Mouse (Mus musculus) embryonic fibroblast, embryonic 13.5 days (primary cell): ENCODE data around the gene Myl6. TPM values are rescaled to one million over a fixed set of nuclear protein-coding genes. Genes with fewer than 3 reads are reported as not detected.

Experiments used
- H3K27ac ChIP-seq: 2 replicates; pipeline ENCODE4 v1.5.1; 2012; ENCODE audit warnings: low read length, control low read depth, inconsistent platforms; ENCODE audit not compliant: insufficient read depth
- H3K4me1 ChIP-seq: 2 replicates; pipeline ENCODE4 v1.6.1; 2011; ENCODE audit warnings: low read length; ENCODE audit not compliant: control insufficient read depth, insufficient read depth
- H3K4me3 ChIP-seq: 2 replicates; pipeline ENCODE4 v1.5.1; 2011; ENCODE audit warnings: mild to moderate bottlenecking, control low read depth, low read length; ENCODE audit not compliant: insufficient read depth
- CTCF ChIP-seq: IDR thresholded peaks from 2 replicates; pipeline ENCODE4 v1.5.1; 2011; ENCODE audit warnings: mild to moderate bottlenecking, control low read depth, low read length, moderate library complexity, borderline replicate concordance; ENCODE audit not compliant: insufficient read depth
- POLR2A ChIP-seq: IDR thresholded peaks from 2 replicates; pipeline ENCODE4 v1.6.1; 2011; ENCODE audit warnings: low read depth, mild to moderate bottlenecking, control low read depth, low read length, moderate library complexity
- polyA plus RNA-seq: library from polyadenylated mRNA; stranded (reverse); fragments of >200 nt; gene quantifications from 2 replicates; pipeline ENCODE4 v1.2.4, GENCODE M21; 2011; ENCODE audit warnings: low read depth; ENCODE audit not compliant: missing spikeins, insufficient read length

The Myl6 gene
- polyA plus RNA-seq, 1 experiment: 2,243 TPM

DNA sequence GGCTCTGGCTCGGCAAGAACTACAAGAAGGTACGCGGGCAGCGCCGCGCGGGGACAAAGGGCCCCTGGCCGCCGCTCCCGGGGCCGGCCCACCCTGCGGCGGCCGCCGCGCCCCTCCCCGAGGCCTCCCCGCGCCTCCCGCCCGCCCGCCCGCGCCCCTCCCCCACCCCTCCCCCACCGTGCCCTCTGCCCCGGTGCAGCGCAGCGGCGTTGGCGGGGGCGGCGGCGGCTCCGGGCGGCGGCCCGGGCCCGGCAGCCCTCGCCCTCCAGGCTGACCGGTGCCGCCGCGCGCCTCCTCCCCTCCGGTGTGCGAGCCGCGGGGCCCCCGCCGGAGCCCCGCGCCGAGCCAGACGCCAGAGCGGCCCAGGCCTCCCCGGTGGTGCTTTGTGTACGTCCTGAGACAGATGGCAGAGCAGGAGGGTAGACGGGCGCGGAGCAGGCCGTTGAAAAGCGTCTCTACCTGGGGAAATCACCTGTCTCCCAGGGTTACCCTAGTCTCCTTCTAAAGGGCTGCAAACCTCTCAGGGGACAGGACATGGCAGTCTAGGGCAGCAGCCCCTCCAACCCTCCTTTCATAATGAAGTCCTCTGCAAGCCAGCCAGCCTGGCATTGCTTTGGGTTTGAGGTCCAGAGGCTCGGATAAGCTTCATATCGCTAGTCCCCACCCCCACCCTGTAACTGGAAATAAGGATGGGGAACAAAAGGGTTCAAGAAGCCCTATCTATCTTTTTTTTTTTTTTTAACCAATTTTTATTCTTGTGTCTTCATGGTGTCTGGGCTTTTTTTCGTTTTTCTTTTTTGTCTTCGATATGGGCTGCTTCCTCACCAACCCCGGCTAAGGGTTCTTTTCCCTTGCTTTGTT lies 34.3 kb downstream of the Myl6 start:
- TF ChIP-seq POLR2A (no peak; the same call in 1 of the 2 replicates), CTCF (no peak)
- peak overlapping the region; percentile 93 for H3K4me3 ChIP-seq
- H3K4me1 ChIP-seq: no peaks in the 10 kb centered on the region
- H3K27ac ChIP-seq: peak overlapping the region; percentile 94

DNA sequence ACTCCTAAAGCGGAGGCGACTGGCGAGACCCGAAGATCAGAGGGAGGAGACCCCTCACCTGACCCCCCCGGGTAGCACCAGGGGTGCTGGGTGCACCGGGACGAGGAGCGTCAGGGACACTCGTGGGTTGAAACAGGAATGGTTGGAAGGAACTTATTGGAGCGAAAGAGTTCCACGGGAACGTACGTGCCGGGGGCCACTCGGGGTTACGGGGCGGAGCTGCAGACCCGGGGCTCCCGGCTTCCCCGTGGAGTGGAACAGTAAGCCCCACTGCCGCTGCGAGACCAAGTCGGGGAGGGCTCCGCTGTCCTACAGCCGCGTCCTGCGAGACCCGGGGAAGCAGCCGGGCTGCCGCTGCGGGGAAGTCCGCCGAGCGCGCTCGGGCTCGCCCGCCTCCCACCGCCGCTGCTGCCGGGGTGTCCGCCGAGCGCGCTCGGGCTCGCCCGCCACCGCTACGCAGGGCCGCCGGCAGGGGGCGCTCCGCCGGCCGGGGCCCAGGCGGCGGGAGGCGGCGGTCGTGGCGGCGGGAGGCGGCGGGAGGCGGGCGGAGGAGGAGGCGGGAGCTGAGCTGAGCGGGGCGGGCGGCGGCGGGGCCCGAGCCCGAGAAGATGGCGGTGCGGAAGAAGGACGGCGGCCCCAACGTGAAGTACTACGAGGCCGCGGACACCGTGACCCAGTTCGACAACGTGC lies 35.1 kb downstream of the Myl6 start, which contains the start of gene Smarcc2:
Gene Smarcc2 (plus strand): TSS at position 530 of the 690 bp plus-strand sequence.
- Histone ChIP-seq H3K4me1 (no peaks in the 10 kb centered on the region), H3K4me3 (peak within 1 kb of the TSS; percentile 96), H3K27ac (peak within 1 kb of the TSS; percentile 94)
- no peak for TF ChIP-seq CTCF
- TF ChIP-seq POLR2A: peak; percentile 77

DNA sequence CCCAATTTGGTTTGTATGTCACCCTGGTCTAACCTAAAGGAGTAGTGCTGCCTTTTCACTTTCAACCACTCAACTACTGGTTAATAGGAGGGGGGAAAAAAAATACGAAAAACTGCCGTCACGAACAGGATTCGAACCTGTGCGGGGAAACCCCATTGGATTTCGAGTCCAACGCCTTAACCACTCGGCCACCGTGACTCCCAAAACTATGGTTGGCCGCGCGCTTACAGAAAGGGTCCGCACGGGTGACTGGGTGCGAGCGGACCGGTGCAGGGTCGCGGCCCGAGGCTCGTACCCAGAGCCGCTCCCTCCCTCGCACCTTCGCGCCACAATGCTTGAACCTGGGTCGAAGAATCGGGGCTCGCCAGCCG lies 35.6 kb downstream of the Myl6 start:
- Histone ChIP-seq H3K27ac (peak overlapping the region; percentile 69), H3K4me3 (peak overlapping the region; percentile 96), H3K4me1 (no peaks in the 10 kb centered on the region)
- TF ChIP-seq CTCF (no peak), POLR2A (peak; percentile 77)

DNA sequence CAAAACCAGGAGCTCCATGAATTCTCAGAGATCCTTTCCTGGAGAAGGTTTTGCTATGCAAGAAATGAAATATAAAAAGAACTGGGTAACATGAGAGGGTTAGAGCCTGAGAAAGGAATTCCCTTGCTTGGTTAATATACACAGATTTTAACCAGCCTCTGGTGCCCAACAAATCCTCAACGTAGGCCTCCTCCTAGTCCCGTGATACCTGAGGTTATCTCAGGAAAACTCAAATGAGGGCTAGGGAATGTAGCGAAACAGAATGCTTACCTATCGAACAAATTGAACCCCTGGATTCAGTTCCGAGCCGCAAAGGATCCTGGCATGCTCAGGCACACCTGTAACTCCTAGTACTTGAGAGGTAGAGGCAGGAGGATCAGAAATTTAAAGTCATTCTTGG lies 36.3 kb downstream of the Myl6 start:
- TF ChIP-seq POLR2A (no peak), CTCF (no peak)
- no peak overlapping the region for H3K27ac ChIP-seq
- no peaks in the 10 kb centered on the region for H3K4me1 ChIP-seq
- no peak overlapping the region for H3K4me3 ChIP-seq

DNA sequence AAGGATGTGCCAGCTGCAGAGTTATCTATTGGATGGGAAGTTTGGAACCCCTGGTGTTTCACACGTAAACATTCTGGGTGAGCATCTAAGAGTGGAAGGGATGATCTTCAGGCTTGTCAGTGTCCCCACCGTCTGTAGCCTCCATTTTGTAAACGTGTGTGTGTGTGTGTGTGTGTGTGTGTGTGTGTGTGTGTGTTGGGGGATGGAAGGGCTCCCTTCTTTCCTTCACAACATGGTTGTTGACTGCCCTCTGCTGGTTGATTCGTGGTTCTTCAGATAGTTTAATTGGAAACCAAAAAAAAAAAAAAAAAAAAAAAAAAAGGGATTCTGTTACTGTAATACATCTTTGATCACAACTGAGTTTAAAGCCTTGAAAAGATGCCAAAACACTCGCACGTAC lies 38.7 kb downstream of the Myl6 start:
- TF ChIP-seq CTCF: no peak
- 0 out of 2 replicates have a peak, but pooled peaks have one; percentile 20 for TF ChIP-seq POLR2A
- Histone ChIP-seq H3K27ac (no peak overlapping the region), H3K4me1 (no peaks in the 10 kb centered on the region), H3K4me3 (no peak overlapping the region)

DNA sequence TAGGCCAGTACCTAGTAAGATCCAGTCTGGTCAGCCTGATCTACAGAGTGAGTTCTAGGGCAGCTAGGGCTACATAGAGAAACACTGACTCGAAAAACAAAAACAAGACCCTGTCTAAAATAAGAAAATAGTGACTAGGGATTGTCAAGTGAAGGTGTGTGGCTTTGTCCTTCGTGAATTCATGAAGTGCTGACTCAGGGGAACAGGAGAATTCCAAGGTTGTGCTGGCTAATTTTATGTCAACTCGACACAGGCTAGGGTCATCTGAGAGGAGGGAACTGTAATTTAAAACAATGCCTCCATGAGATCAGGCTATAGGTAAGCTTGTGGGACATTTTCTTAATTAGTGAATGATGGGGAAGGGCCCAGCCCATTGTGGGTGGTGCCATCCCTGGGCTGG lies 39.5 kb downstream of the Myl6 start:
- Histone ChIP-seq H3K27ac (no peak overlapping the region), H3K4me3 (no peak overlapping the region), H3K4me1 (no peaks in the 10 kb centered on the region)
- TF ChIP-seq CTCF: no peak

DNA sequence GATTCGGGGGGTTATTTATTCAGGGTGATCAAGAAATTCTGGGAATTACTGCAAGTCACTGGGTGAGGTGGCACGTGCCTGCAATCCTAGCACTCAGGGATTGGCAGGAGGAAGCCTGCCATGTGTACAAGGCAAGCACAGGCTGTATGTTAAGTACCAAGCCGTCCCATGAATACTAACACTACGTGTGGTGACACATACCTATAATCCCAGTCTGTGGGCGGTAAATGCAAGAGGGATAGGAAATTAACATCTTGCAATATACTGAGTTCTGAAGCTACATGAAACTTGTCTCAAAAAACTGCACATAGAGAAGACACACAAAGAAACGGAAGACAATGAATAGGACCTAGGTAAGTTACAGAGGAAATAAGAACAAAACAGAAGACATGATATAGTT lies 42.9 kb downstream of the Myl6 start:
- H3K27ac ChIP-seq: no peak overlapping the region
- no peaks in the 10 kb centered on the region for H3K4me1 ChIP-seq
- no peak overlapping the region for H3K4me3 ChIP-seq
- TF ChIP-seq CTCF (no peak), POLR2A (no peak)

DNA sequence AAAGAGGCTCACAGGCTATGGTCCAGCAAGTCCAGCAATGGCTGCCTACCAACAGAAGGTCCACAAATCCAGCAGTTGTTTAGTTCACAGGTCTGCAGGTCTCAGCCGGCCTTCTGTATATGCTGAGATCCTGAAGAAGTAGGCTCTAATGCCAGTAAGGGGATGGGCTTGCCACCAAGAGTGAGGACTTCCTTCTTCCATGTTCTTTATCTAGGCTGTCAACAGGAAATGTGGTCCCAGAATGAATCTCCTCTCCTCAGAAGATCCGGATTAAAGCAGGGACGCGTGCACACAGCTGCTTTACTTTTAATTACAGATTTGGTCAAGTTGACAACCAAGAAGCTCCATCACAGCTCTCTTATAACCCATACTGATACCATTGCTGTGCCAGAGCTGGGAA lies 48.5 kb downstream of the Myl6 start:
- Histone ChIP-seq H3K4me1 (no peaks in the 10 kb centered on the region), H3K4me3 (no peak overlapping the region)
- no peak for TF ChIP-seq POLR2A
- TF ChIP-seq CTCF: no peak

DNA sequence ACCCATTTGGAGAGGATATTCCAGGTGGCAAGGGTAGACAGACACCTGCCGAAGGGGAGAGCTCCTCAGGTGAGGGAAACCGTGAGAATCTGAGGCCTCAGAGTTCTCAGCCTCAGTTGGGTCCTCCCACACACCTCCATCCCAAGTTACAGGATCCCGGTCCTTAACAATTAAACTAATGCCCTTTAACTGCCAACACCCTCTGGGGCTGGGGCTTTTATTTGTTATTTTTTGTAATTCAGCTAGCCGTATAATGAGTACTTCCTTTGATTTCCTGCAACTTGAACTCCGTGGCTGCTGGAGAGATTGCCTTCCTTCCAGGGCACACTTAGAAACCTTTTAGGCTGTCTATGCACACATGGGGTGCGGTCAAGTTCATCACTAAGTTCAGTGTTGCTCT lies 49.6 kb downstream of the Myl6 start:
- H3K4me1 ChIP-seq: no peaks in the 10 kb centered on the region
- no peak overlapping the region for H3K27ac ChIP-seq
- TF ChIP-seq POLR2A: no peak
- H3K4me3 ChIP-seq: no peak overlapping the region

More for the DNA sequence above, 48.5 kb downstream of the Myl6 start:
- H3K27ac ChIP-seq: no peak overlapping the region

DNA sequence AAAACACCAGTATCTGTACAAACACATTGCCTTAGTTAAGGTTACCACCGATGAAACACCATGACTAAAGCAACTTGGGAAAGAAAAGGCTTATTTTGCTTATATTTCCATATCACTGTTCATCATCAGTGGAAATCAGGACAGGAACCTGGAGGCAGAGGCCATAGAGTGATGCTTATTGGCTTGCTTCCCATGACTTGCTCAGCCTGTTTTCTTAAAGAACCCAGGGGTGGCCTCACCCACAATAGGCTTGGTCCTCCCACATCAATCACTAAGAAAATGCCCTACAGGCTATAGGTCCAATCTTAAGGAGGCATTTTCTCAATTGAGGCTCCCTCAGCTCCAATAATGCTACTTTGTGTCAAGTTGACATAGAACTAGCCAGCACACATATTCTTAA lies 51.2 kb downstream of the Myl6 start:
- no peak overlapping the region for H3K27ac ChIP-seq
- H3K4me1 ChIP-seq: no peaks in the 10 kb centered on the region
- TF ChIP-seq POLR2A (no peak), CTCF (no peak)
- H3K4me3 ChIP-seq: no peak overlapping the region
